Comparison of ENCODE assay signal across 12 mouse cellular contexts in genomic region chr8:20379650-20380436, GRCm38 (mm10). TPM values are rescaled to one million over a fixed set of nuclear protein-coding genes. Genes with fewer than 3 reads are reported as not detected.
A peak's percentile ranks its signal among the peaks of the same experiment; 100 is the strongest.
DNase-seq lines count a peak whose midpoint lies in the region; ATAC-seq and TF ChIP-seq lines count a peak whose summit lies in the region.
"Not testable (repeated sequence)": the region's sequence is repeated elsewhere in the genome, so short reads cannot be mapped to it uniquely, and the experiment has no call there.
"Had no signal": no experiment of that assay in that cellular context is flagged by ENCODE, and none has a peak within 500 bp of the region (broad histone marks: within the 10 kb centered on the region; RNA-seq: fewer than 3 reads in every experiment).

No protein-coding gene starts in this region.

- H3K4me2 ChIP-seq in heart, embryonic 11.5 days; intestine, embryonic 15.5 days (replicated peaks); lung, embryonic 16.5 days (ENCODE audit: low read depth, low read length): not testable (repeated sequence)

- not testable (repeated sequence) for H3K4me3 ChIP-seq in G1E (ENCODE audit: low read depth, low read length); heart, embryonic 11.5 days (ENCODE audit: low read depth, low read length); intestine, embryonic 15.5 days (replicated peaks); lung, embryonic 16.5 days (ENCODE audit: low read length)

- peak; percentile 36; the same call in 1 of the 2 replicates for ATAC-seq in G1E (ENCODE audit: extremely low read depth, insufficient number of reproducible peaks, low FRiP score, poor library complexity, severe bottlenecking)
- ATAC-seq in erythroid progenitor cell, adult 5-6 weeks (replicated peaks; ENCODE audit: low FRiP score, poor library complexity, severe bottlenecking), result peak; percentile 64
- ATAC-seq in heart, embryonic 11.5 days (replicated peaks; ENCODE audit: insufficient number of reproducible peaks, low FRiP score, low TSS enrichment), result peak; percentile 63
- ATAC-seq in intestine, embryonic 15.5 days, result peak; percentile 50
- ATAC-seq in lung, embryonic 16.5 days (ENCODE audit: low read depth), result peak; percentile 29; the same call in 1 of the 2 replicates
- peak; percentile 33; the same call in 1 of the 2 replicates for ATAC-seq in neutrophil, adult 5-6 weeks (ENCODE audit: extremely low read depth, insufficient number of reproducible peaks, low FRiP score, poor library complexity, severe bottlenecking)

- not testable (repeated sequence) for H3K9ac ChIP-seq in heart, embryonic 11.5 days (ENCODE audit: low read depth, low read length); intestine, embryonic 15.5 days; lung, embryonic 16.5 days (ENCODE audit: low read length)

- H3K4me1 ChIP-seq in G1E (ENCODE audit: insufficient read depth, low read depth, low read length); heart, embryonic 11.5 days (ENCODE audit: control insufficient read depth, insufficient read depth, low read length); intestine, embryonic 15.5 days (replicated peaks); lung, embryonic 16.5 days (replicated peaks; ENCODE audit: control insufficient read depth, insufficient read depth, low read length): not testable (repeated sequence)

- H3K36me3 ChIP-seq in G1E (replicated peaks); heart, embryonic 11.5 days (ENCODE audit: control insufficient read depth, insufficient read depth, low read length); intestine, embryonic 15.5 days; lung, embryonic 16.5 days (ENCODE audit: control insufficient read depth, insufficient read depth, low read length): not testable (repeated sequence)

- not testable (repeated sequence) for DNase-seq in G1E (ENCODE audit: low spot score)
- DNase-seq in kidney, postnatal 4 days, result peak; percentile 1 to 8
- DNase-seq in thymus, postnatal 25 days, result peak; percentile 5

- H3K27ac ChIP-seq in heart, embryonic 11.5 days (ENCODE audit: low read depth, low read length); intestine, embryonic 15.5 days; lung, embryonic 16.5 days (ENCODE audit: low read length): not testable (repeated sequence)

- WGBS in heart, embryonic 11.5 days (ENCODE audit: insufficient replicate concordance), result no CpG with 5 or more reads among the region's 4 CpGs
- 100% methylated on average over 1 of the region's 4 CpGs for WGBS in intestine, embryonic 15.5 days
- WGBS in lung, embryonic 16.5 days, result no CpG with 5 or more reads among the region's 4 CpGs

- H3K27me3 ChIP-seq in G1E (ENCODE audit: insufficient read depth, low read length); heart, embryonic 11.5 days (ENCODE audit: control insufficient read depth, insufficient read depth, low read length); intestine, embryonic 15.5 days (replicated peaks); lung, embryonic 16.5 days (ENCODE audit: control insufficient read depth, insufficient read depth, low read depth, low read length): not testable (repeated sequence)

- not testable (repeated sequence) for TF ChIP-seq CTCF in G1E (IDR thresholded peaks at IDR 0.05; ENCODE audit: low read depth, low read length)

- not testable (repeated sequence) for H3K9me3 ChIP-seq in G1E (replicated peaks); heart, embryonic 11.5 days (replicated peaks; ENCODE audit: control insufficient read depth, low read length); intestine, embryonic 15.5 days; lung, embryonic 16.5 days (ENCODE audit: control insufficient read depth, low read length)

RNA-seq across cellular contexts. Expression of gene Gm15319, which starts 16.8 kb away (rescaled TPM):
- total RNA-seq in G1E (2014; fragmentation: Nextera tagmentation) (not detected in 2 replicates), G1E (2017) (1.7 and 1.8 TPM in 2 replicates)
- polyA plus RNA-seq in G1E (2012), result not detected in 2 replicates
- total RNA-seq in erythroid progenitor cell, adult 5-6 weeks (2015; ENCODE audit: low replicate concordance), result not detected in 2 replicates
- total RNA-seq in erythroid progenitor cell, adult 5-6 weeks (2017; ENCODE audit: low replicate concordance), result not detected in 2 replicates
- polyA plus RNA-seq in heart, embryonic 11.5 days (2014; fragmentation: Nextera tagmentation; extraction: Ambion mirVana), result 0.11 TPM in 1 of 2 replicates, not detected in the other
- polyA plus RNA-seq in intestine, embryonic 15.5 days (2015; fragmentation: Nextera tagmentation; extraction: Ambion mirVana), result 0.30 and 0.69 TPM in 2 replicates
- polyA plus RNA-seq in lung, embryonic 16.5 days (2015; fragmentation: Nextera tagmentation; extraction: Ambion mirVana), result 0.13 TPM in 1 of 2 replicates, not detected in the other
- 1.2 TPM in 1 of 2 replicates, not detected in the other for total RNA-seq in neutrophil, adult 5-6 weeks (2017)
- total RNA-seq: adrenal gland, postnatal 14 days had no signal
- polyA plus RNA-seq: embryonic facial prominence, embryonic 15.5 days; forebrain, embryonic 16.5 days; kidney, embryonic 15.5 days had no signal
